Mouse (Mus musculus): ENCODE data around the gene Sobp. TPM values are rescaled to one million over a fixed set of nuclear protein-coding genes. Genes with fewer than 3 reads are reported as not detected.
A peak's percentile ranks its signal among the peaks of the same experiment; 100 is the strongest.

The Sobp gene
- polyA plus RNA-seq, 1 experiment from 2014 or later = 0.66 TPM

DNA sequence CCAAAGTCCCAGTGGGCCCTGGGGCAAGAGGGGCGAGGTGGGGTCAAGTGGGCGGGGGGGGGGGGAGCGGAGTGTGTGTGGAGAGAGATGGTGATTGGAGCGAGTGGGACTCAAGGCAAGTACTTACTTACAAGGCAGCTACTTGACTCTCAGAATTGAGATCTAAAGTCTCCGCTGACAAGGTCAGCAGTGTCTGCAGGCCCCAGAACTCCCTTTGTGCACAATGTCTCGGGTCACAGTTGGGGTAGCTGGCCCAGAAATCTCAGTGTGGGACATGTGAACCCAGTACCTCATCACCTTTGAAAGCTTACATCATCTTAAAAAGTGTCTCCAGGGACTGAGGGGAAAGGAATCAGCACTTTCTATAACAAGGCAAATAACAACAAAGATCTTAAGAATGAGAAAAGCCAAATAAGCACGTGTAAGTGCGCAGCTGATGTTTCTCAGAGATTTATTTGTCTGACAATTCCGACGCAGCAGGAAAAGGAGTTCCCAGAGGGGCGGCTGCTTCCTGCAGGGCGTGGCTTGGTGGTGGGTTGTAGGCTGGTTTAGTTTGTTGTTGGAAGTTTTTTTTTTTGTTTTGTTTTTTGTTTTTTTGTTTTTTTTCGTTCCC lies 172.2 kb downstream of the Sobp start:
- Histone ChIP-seq H3K27me3 (no peaks in the 10 kb centered on the region), H3K4me2 (peak overlapping the region; percentile 91), H3K27ac (no peak overlapping the region), H3K9ac (peak overlapping the region; percentile 43), H3K36me3 (no peaks in the 10 kb centered on the region), H3K4me3 (peak overlapping the region; percentile 49), H3K4me1 (peaks cover 19% of the 10 kb centered on the region), H3K9me3 (no peaks in the 10 kb centered on the region)
- WGBS = 9% methylated on average over 13 of the region's 13 CpGs
- ATAC-seq (ENCODE audit: borderline replicate concordance, extremely low read depth, low FRiP score, low TSS enrichment) = peak; percentile 53; the same call in 1 of the 2 replicates

DNA sequence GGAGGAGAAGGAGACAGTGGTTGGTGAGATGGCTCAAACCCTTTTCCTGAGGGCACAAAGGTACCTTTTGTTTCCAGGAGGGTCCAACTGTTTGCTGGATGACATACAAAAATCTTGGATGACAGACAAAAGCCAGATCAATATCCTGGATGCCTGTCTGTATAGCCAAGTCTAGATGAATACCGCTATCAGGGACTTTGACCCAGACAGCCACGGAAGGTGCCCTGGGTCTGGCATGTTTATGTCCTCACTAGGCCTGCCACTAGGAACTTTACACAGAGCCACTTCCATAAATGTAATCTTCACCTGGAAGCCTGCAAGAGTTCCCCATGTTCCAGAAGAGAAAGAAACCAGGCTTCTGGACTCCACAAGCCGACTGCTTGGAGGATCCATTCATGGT lies 172.9 kb downstream of the Sobp start:
- no peaks in the 10 kb centered on the region for H3K27me3 ChIP-seq
- no peak overlapping the region for H3K27ac ChIP-seq
- no peak for ATAC-seq (ENCODE audit: borderline replicate concordance, extremely low read depth, low FRiP score, low TSS enrichment)
- WGBS = 67% methylated on average over 3 of the region's 3 CpGs
- no peaks in the 10 kb centered on the region for H3K36me3 ChIP-seq
- H3K9ac ChIP-seq = no peak overlapping the region
- no peak overlapping the region for H3K4me2 ChIP-seq
- no peaks in the 10 kb centered on the region for H3K9me3 ChIP-seq
- peaks cover 19% of the 10 kb centered on the region for H3K4me1 ChIP-seq
- no peak overlapping the region for H3K4me3 ChIP-seq

- 93% methylated on average over 10 of the region's 10 CpGs for WGBS
- ATAC-seq (ENCODE audit: borderline replicate concordance, extremely low read depth, low FRiP score, low TSS enrichment) = no peak
- H3K27me3 ChIP-seq = peaks cover 2% of the 10 kb centered on the region; the same call in 1 of the 2 replicates
- no peak overlapping the region for H3K27ac ChIP-seq
- H3K9me3 ChIP-seq = no peaks in the 10 kb centered on the region
- H3K4me1 ChIP-seq = peaks cover 30% of the 10 kb centered on the region
- H3K4me2 ChIP-seq = no peak overlapping the region
- no peak overlapping the region for H3K9ac ChIP-seq
- H3K4me3 ChIP-seq = no peak overlapping the region
- H3K36me3 ChIP-seq = no peaks in the 10 kb centered on the region
These were observed 175.0 kb downstream of the Sobp start for GRCm38 (mm10) chr10:42999324-42999723.

- no peak overlapping the region for H3K27ac ChIP-seq
- H3K4me2 ChIP-seq = no peak overlapping the region
- H3K4me1 ChIP-seq = peaks cover 22% of the 10 kb centered on the region
- H3K36me3 ChIP-seq = no peaks in the 10 kb centered on the region
- no peaks in the 10 kb centered on the region for H3K9me3 ChIP-seq
- no peak for ATAC-seq (ENCODE audit: borderline replicate concordance, extremely low read depth, low FRiP score, low TSS enrichment)
- no peak overlapping the region for H3K4me3 ChIP-seq
- 80% methylated on average over 2 of the region's 2 CpGs for WGBS
- H3K9ac ChIP-seq = no peak overlapping the region
- H3K27me3 ChIP-seq = peaks cover 6% of the 10 kb centered on the region; the same call in 1 of the 2 replicates
These were observed 177.1 kb downstream of the Sobp start for GRCm38 (mm10) chr10:42997278-42997677.

DNA sequence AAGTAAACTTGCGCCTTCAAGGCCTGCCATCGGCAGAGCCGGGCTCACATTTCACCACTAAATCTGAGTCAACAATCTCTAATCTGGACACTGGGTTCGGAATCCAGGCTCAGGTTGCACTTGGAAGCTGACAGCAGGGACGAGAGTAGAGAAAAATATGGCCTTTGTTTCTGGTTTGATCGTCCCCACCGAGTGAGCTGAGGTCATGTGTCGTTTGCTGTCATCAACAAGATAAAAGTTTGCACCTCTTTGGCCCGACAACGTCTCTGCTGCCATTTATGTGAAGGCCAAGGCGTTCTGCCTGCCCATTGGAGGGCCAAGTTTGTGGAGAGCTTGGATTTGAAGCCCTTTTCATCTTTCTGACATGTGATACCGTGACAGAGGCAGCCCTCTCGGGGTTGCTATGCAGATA lies 178.8 kb downstream of the Sobp start:
- H3K4me1 ChIP-seq = peaks cover 16% of the 10 kb centered on the region
- no peak overlapping the region for H3K4me3 ChIP-seq
- no peak for ATAC-seq (ENCODE audit: borderline replicate concordance, extremely low read depth, low FRiP score, low TSS enrichment)
- H3K36me3 ChIP-seq = no peaks in the 10 kb centered on the region
- H3K9ac ChIP-seq = no peak overlapping the region
- 14% methylated on average over 13 of the region's 13 CpGs for WGBS
- H3K9me3 ChIP-seq = no peaks in the 10 kb centered on the region
- no peak overlapping the region for H3K27ac ChIP-seq
- H3K27me3 ChIP-seq = peaks cover 6% of the 10 kb centered on the region; the same call in 1 of the 2 replicates
- no peak overlapping the region for H3K4me2 ChIP-seq

GRCm38 (mm10) chr10:42994331-42994782 lies 180.0 kb downstream of the Sobp start:
- Histone ChIP-seq H3K9ac (no peak overlapping the region), H3K27me3 (peaks cover 6% of the 10 kb centered on the region; the same call in 1 of the 2 replicates), H3K27ac (no peak overlapping the region), H3K4me1 (peaks cover 16% of the 10 kb centered on the region), H3K9me3 (no peaks in the 10 kb centered on the region), H3K36me3 (no peaks in the 10 kb centered on the region), H3K4me3 (no peak overlapping the region), H3K4me2 (peak overlapping the region; percentile 29; the same call in 1 of the 2 replicates)
- 14% methylated on average over 13 of the region's 13 CpGs for WGBS
- ATAC-seq (ENCODE audit: borderline replicate concordance, extremely low read depth, low FRiP score, low TSS enrichment) = no peak

DNA sequence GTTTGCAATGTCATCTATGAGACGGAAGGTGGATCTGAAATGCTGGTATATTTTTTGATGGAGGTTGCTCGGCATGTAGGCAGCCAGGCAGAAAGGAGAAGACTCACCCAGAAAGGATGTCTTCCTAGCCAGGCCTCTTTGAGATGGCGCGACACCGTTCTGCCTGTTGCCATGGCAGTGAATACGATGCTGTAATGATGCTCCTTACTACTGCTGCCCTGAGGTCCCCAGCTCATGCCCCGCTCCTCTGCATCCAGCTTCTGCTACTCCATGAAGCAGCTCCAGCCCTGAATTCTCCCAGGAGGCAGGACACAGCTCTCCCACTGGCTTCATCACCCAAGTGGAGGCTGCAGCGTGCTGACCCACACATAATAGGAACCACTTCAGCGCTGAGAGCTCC lies 183.3 kb downstream of the Sobp start:
- peaks cover 16% of the 10 kb centered on the region for H3K4me1 ChIP-seq

GRCm38 (mm10) chr10:42989910-42990309 lies 184.4 kb downstream of the Sobp start:
- H3K27me3 ChIP-seq = peaks cover 6% of the 10 kb centered on the region; the same call in 1 of the 2 replicates
- no peak overlapping the region for H3K4me3 ChIP-seq
- ATAC-seq (ENCODE audit: borderline replicate concordance, extremely low read depth, low FRiP score, low TSS enrichment) = no peak

More for the DNA sequence above, 183.3 kb downstream of the Sobp start:
- WGBS = 75% methylated on average over 9 of the region's 9 CpGs
- no peak overlapping the region for H3K27ac ChIP-seq
- H3K9me3 ChIP-seq = no peaks in the 10 kb centered on the region
- no peak overlapping the region for H3K9ac ChIP-seq
- H3K27me3 ChIP-seq = peaks cover 6% of the 10 kb centered on the region; the same call in 1 of the 2 replicates
- H3K36me3 ChIP-seq = no peaks in the 10 kb centered on the region
- no peak for ATAC-seq (ENCODE audit: borderline replicate concordance, extremely low read depth, low FRiP score, low TSS enrichment)
- no peak overlapping the region for H3K4me3 ChIP-seq
- no peak overlapping the region for H3K4me2 ChIP-seq

GRCm38 (mm10) chr10:42988627-42989026 lies 185.7 kb downstream of the Sobp start:
- ATAC-seq (ENCODE audit: borderline replicate concordance, extremely low read depth, low FRiP score, low TSS enrichment) = no peak
- Histone ChIP-seq H3K4me3 (no peak overlapping the region), H3K4me2 (no peak overlapping the region), H3K4me1 (no peaks in the 10 kb centered on the region), H3K36me3 (no peaks in the 10 kb centered on the region), H3K27me3 (peaks cover 3% of the 10 kb centered on the region; the same call in 1 of the 2 replicates), H3K27ac (no peak overlapping the region), H3K9ac (no peak overlapping the region), H3K9me3 (no peaks in the 10 kb centered on the region)
- WGBS = 52% methylated on average over 15 of the region's 15 CpGs

More at GRCm38 (mm10) chr10:42989910-42990309, 184.4 kb downstream of the Sobp start:
- Histone ChIP-seq H3K9me3 (no peaks in the 10 kb centered on the region), H3K9ac (no peak overlapping the region), H3K27ac (no peak overlapping the region), H3K36me3 (no peaks in the 10 kb centered on the region), H3K4me2 (no peak overlapping the region), H3K4me1 (peaks cover 10% of the 10 kb centered on the region)
- 28% methylated on average over 6 of the region's 6 CpGs for WGBS

DNA sequence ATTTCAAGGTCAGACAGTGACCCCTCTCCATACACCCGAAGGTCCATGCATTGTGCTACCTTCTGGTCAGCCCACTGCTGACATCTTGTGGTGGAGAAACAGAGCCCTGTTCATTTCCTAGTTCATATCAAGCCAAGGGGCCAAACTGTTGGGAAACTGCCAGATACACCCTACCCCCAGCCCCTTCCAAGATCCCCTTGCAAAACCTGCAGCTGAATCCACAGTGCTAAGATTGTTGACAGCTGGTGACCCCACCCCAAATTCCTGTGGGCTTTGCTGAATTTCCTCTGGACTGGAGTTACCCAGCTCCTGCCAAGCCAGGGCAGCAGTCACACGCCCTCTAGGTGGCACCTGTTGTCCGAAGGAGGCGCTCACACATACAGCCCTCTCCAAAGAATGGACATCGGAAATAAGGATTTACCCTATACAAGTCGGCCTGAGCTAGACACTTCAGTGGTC lies 186.7 kb downstream of the Sobp start:
- H3K4me1 ChIP-seq = no peaks in the 10 kb centered on the region
- H3K9ac ChIP-seq = no peak overlapping the region
- peak; percentile 57; the same call in 1 of the 2 replicates for ATAC-seq (ENCODE audit: borderline replicate concordance, extremely low read depth, low FRiP score, low TSS enrichment)
- no peak overlapping the region for H3K4me3 ChIP-seq
- no peaks in the 10 kb centered on the region for H3K9me3 ChIP-seq
- no peak overlapping the region for H3K27ac ChIP-seq
- no peaks in the 10 kb centered on the region; the same call in 1 of the 2 replicates for H3K27me3 ChIP-seq
- no peaks in the 10 kb centered on the region for H3K36me3 ChIP-seq
- H3K4me2 ChIP-seq = no peak overlapping the region
- 12% methylated on average over 6 of the region's 6 CpGs for WGBS

DNA sequence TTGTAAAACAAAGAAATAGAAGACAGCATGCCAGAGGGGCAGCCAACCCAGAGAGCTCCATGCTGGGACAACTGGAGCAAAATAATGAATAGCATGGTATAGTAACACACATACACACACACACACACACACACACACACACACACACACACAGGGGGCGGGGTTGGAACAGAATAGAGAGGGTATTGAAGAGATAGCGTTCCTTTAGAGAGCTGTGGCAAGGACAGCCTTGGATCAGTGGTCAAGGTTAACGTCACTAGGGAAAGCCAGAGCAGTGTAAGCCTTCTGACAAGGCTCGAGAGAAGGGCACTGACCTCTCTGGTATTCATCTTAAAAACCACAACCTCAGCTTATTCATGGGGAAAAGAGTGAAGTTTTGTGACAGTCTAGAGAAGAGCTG lies 189.4 kb downstream of the Sobp start:
- Histone ChIP-seq H3K36me3 (no peaks in the 10 kb centered on the region), H3K4me1 (no peaks in the 10 kb centered on the region), H3K4me2 (no peak overlapping the region), H3K9ac (no peak overlapping the region), H3K4me3 (no peak overlapping the region), H3K27me3 (no peaks in the 10 kb centered on the region), H3K9me3 (no peaks in the 10 kb centered on the region), H3K27ac (no peak overlapping the region)
- whole genome bisulfite sequencing = 69% methylated on average over 4 of the region's 4 CpGs
- ATAC-seq (ENCODE audit: borderline replicate concordance, extremely low read depth, low FRiP score, low TSS enrichment) = no peak

DNA sequence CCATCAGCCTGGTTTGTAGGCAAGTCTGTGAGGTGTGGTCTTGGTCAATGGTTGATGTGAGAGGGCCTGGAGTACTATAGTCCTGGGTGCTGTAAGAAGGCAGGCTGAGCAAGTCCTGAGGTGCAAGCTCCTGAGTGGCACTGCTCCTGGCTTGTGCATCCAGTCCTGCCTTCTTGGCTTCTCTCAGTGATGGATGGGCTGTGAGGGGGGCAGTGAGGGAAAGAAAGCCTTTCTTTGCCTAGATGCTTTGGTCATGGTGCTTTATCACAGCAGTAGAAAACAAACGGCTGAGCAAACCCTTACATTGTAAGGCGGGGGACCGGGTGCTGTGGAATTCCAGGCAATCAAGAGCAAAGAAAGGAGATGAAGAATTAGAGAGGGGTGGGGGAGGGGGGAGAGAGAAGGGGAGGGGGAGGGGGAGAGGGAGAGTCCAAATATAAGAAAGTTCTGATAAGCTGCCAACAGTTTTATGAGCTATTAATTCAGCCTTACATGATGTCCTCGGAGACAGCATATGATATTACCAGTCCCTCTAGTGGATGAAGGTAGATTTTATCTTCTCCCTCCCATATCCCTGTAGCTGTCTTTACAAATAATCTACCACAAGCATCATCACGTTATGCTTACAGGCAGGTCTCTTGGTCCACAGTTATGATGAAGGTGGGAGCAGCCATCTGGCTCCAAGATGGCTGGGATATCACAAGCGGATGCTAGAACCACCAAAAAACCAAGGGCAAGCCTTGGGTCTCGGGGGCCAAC lies 193.2 kb downstream of the Sobp start:
- Histone ChIP-seq H3K9ac (no peak overlapping the region), H3K4me2 (no peak overlapping the region), H3K36me3 (no peaks in the 10 kb centered on the region), H3K4me3 (no peak overlapping the region), H3K4me1 (no peaks in the 10 kb centered on the region), H3K27me3 (no peaks in the 10 kb centered on the region), H3K9me3 (no peaks in the 10 kb centered on the region), H3K27ac (no peak overlapping the region)
- WGBS = 48% methylated on average over 7 of the region's 7 CpGs
- no peak for ATAC-seq (ENCODE audit: borderline replicate concordance, extremely low read depth, low FRiP score, low TSS enrichment)

All from lung, embryonic 15.5 days (tissue).